Mouse (Mus musculus) embryonic fibroblast, embryonic 13.5 days (primary cell): ENCODE data around the gene Tusc2.

Source experiments
- CTCF ChIP-seq: IDR thresholded peaks from 2 replicates; pipeline ENCODE4 v1.5.1; 2011; ENCODE audit warnings: mild to moderate bottlenecking, control low read depth, low read length, moderate library complexity, borderline replicate concordance; ENCODE audit not compliant: insufficient read depth
- POLR2A ChIP-seq: IDR thresholded peaks from 2 replicates; pipeline ENCODE4 v1.6.1; 2011; ENCODE audit warnings: low read depth, mild to moderate bottlenecking, control low read depth, low read length, moderate library complexity

- TF ChIP-seq CTCF, result no peak
- no peak for TF ChIP-seq POLR2A
Measured at GRCm38 (mm10) chr9:107556346-107556745, 6.7 kb upstream of the Tusc2 start.
